Mouse (Mus musculus): ENCODE data around the gene Ube2m. TPM values are rescaled to one million over a fixed set of nuclear protein-coding genes. Genes with fewer than 3 reads are reported as not detected.
A peak's percentile ranks its signal among the peaks of the same experiment; 100 is the strongest.
"Not testable (repeated sequence)": the region's sequence is repeated elsewhere in the genome, so short reads cannot be mapped to it uniquely, and the experiment has no call there.

The Ube2m gene
- 10 to 100 TPM in 1 of 2 experiments, 1 to 10 TPM in 1; 7.9 to 14.3 TPM for polyA plus RNA-seq (2017; shearing (Covaris generic))

GRCm38 (mm10) chr7:13037901-13038555, at the start of gene Ube2m:
TSS of gene Ube2m (minus strand) at chr7:13038275.
- ATAC-seq: peak; percentile 78

GRCm38 (mm10) chr7:13072293-13072692, 34.2 kb upstream of the Ube2m start:
- ATAC-seq: no peak

DNA sequence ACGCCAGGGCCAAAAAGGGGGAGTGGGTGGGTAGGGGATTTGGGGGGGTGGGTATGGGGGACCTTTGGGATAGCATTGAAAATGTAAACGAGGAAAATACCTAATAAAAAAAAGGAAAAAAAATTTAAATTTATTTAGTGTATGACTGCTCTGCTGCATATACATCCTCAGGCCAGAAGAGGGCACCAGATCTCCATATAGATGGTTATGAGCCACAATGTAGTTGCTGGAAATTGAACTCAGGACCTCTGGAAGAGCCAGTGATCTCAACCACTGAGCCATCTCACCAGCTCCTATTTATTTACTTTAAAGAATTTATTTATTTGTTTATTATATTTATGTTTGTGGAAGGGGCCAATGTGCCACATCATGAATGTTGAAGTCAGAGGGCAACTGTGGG, 25.3 kb upstream of the Ube2m start:
- not testable (repeated sequence) for ATAC-seq

- ATAC-seq: no peak
These were observed 21.5 kb upstream of the Ube2m start for GRCm38 (mm10) chr7:13059536-13059935.

DNA sequence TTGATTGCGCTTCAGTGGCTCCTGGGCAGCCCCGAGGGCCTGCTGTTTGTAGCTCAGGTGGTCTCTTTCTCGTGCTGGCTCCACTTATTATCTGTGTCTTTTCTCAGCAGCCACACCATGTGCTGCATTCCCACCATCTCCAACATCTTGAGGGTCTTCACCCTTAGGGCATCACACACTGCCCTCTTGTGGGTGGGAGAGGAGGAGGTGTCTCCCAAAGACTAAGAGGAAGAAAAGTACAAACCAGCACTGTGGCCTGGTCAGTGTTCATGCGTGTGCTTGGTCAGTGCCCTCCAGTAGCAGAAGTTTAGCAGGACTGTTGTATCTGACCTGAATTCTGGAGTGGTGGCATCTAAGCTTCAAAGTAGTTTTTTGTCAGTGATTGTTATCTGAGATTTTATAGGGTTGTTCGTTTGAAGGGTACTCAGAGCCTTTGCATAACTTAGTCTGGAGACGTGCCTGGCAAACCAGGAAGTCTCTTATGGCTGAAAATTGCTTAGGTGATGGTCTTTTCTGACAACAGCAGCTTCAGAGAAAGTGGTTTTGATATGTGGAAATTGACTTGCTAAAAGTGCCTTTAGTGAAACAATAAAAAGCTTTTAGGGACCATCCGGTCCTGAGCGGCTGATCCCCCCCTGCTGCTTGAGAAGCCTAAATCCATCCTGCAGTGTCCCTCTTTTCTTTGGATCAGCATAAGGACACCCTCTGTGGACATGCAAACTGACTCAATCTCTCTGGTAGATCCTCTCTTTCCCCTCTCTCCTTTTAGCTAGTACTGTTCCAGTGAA, 19.0 kb upstream of the Ube2m start:
- ATAC-seq: no peak

- peak; percentile 94 for ATAC-seq
These were observed 16.4 kb upstream of the Ube2m start, which contains the start of gene Mzf1 for GRCm38 (mm10) chr7:13054287-13055010. TSS of gene Mzf1 (minus strand) at chr7:13054764.

GRCm38 (mm10) chr7:13053961-13054286, 15.8 kb upstream of the Ube2m start:
- peak; percentile 45 for ATAC-seq

- ATAC-seq: no peak
These were observed 15.4 kb upstream of the Ube2m start for GRCm38 (mm10) chr7:13053501-13053900.

- ATAC-seq: no peak
These were observed 14.9 kb upstream of the Ube2m start for GRCm38 (mm10) chr7:13053001-13053400.

- peak; percentile 95 for ATAC-seq
These were observed 8.0 kb upstream of the Ube2m start for GRCm38 (mm10) chr7:13046084-13046483.

DNA sequence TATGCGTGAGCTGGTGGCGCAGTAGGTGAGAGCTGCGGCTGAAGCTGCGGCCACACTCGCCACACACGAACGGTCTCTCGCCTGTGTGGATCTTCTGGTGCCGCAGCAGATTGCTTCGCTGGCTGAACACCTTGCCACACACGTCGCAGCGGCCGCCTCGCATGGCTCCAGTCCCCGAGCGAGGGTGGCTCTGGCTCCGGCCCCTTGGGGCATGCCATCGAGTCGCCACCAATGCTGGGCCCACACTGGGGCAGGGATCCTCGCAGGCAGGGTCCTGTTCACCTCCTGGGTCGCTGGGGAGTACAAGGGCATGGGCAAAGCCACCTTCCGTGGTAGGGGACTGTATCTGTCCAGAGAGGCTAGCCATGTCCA, 6.2 kb upstream of the Ube2m start:
- ATAC-seq: no peak

DNA sequence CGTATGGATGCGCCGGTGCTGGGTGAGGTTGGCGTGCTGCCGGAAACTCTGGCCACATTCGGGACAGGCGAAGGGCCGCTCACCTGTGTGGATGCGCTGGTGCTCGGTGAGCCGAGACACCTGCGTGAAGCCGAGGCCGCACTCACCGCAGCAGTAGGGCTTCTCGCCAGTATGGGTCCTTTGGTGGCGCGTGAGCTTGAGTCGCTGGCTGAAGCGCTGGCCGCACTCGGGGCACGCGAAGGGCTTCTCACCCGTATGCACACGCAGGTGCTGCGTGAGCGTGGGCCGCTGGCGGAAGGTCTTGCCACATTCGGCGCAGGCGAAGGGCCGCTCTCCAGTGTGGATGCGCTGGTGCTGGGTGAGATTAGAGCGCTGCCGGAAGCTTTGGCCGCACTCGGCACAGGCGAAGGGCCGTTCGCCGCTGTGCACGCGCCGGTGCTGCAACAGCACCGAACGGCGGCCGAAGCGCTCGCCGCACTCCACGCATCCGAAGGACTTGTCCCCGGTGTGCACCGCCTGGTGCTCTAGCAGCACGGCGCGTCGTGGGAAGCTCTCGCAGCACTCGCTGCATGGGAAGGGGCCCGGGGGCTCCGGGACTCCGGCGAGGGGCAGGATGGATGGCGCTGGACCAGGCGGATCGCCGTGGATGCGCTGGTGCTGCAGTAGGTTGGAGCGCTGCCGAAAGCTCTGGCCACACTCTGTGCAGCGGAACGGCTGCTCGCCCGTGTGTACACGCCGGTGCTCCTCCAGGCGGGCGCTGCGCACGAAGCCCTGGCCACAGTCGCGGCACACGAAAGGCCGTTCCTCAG, 5.6 kb upstream of the Ube2m start:
- ATAC-seq: no peak

- no peak for ATAC-seq
These were observed 5.0 kb upstream of the Ube2m start for GRCm38 (mm10) chr7:13043120-13043444.

GRCm38 (mm10) chr7:13042511-13042910, 4.4 kb upstream of the Ube2m start:
- ATAC-seq: no peak

DNA sequence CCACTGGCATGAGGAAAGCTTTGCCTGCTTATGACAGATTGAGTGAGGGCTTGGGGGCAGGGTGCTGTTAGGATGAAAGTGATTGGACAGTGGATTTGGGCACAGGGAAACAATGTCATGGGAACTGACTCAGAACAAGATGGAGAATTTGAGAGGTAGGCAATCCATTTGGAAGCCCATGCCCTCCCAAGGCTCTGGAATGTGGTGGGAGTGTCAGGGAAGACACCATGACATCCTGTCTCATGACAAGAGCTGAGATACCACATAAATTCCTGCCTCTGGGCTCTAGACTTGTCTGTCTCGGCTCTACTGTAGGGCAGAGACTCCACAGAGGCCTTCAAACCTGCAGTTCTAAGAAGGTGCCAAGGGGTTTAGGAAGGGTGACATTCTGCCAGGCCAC, 3.2 kb upstream of the Ube2m start:
- ATAC-seq: no peak

DNA sequence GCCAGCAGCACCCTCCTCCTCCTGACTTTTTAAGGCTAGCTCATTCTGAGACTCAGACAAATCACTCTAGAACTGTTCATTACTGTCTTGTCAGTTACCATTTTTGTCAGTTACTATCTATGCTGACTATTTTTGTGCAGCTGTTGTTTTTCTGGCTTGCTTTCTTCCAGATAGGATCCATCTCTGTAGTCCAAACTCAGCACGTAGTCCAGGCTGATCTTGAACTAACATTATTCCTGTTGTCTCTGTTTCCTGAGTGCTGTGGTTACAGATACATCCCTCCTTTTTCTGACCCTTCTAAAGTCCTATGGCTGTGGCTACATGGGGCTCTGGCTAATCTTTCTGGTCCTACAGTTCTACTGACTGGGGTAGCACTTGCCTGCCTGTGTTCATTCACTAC, 1.1 kb upstream of the Ube2m start:
- ATAC-seq: no peak

- ATAC-seq: no peak
These were observed 620 bp upstream of the Ube2m start for GRCm38 (mm10) chr7:13038621-13039169.

GRCm38 (mm10) chr7:13037366-13037765, 709 bp downstream of the Ube2m start:
- ATAC-seq: no peak

DNA sequence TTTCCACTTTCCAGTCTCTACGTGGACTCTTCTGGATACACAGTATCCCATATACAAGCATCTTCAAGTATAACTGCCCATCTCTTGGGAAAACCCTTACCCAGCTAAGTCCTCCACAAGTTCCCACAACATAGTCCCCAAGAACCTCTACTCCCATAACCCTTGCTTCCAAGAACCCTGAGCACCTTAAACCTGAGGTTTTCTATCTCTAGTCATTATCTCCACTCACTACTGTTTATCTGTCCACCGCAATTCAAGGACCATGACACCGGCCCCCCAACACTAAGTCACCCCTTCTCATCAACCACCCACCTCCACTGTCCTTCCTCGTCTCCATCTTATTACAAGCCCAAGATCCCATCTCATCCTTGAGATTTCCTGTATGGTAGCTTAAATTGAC, 1.3 kb downstream of the Ube2m start:
- ATAC-seq: no peak

GRCm38 (mm10) chr7:13035211-13035855, 2.7 kb downstream of the Ube2m start:
- ATAC-seq: no peak

DNA sequence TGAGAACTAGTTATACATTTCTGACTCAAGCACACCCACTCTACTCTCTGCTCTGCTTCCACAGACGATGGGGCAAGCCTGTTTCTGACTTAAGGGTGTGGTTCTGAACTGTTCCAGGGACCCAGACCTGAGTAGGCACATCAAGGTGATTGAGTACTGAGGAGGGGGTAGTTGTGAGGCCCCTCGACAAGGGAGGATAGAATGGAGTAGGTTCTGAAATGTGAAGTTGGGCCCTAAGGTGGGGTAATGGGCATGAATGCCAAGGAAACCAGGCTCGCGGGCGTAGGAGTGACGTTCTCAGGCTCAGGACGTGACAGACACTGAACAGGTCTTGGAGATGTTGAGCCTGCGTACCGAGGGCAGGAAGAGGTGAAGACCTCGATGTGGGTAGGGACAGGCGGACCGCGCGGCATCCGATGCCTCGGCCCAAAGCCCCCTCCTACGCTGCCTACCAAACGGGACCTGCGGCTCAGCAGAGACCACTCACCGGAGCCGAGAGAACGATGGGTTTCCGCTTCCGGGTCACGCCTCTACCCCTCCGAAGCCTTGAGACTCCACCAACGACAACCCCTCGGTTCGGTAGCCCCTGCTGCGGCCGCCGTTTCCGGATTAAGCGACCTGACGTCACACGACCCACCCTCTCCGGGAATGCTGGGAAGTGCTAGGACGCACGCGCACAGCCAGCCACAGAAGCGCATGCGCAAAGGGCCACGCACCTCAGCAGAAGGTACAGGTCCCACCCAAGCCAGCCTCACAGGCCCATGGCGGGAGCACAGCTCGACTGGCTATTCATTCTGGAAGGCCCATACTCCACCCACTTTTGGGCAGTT, 3.7 kb downstream of the Ube2m start, which contains the start of gene Chmp2a:
Chmp2a (minus strand) TSS at position 660 of the 830 bp plus-strand sequence.
- peak; percentile 68 for ATAC-seq

Data from CD4-positive, CD25-positive, alpha-beta regulatory T cell, adult 4 months (primary cell).